8 mouse cellular contexts compared by ENCODE assay signal in the genomic region with DNA sequence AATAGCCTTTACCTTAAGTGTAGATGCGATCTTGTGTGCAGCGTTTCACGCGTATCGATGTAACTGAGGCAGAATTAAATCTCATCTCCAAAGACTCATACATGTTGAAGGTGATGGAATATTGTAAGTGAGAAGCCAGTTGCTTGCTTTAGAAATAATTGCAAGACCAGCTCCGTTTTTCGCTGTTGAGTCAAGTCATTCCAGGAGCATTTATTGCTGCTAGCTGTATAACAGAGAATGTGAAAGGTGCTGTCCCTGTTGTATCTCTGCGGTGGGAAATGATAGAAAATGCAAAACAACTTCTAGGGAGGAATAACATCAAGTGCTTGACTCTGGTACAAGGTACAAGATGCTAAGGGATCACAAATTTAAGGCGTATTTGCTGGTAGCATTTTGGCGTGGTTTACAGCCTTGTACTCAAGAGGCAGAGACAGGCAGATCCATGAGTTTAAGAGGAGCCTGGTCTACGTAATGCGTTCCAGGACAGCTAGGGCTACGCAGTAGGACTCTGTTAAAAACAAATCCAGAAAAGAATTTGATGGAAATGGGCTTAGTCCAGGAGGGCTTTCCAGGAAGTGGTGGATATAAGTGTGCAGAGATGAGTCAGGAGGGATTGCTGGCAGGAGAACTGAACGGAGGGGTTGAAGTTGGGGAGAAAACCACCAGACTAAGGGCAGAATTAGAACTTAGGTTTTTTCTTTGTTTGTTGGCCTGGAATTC. TPM values are rescaled to one million over a fixed set of nuclear protein-coding genes. Genes with fewer than 3 reads are reported as not detected.
A peak's percentile ranks its signal among the peaks of the same experiment; 100 is the strongest.
DNase-seq lines count a peak whose midpoint lies in the region; ATAC-seq and TF ChIP-seq lines count a peak whose summit lies in the region.

No protein-coding gene starts in this region.

- peak overlapping the region; percentile 91 for H3K9ac ChIP-seq in intestine, embryonic 14.5 days (ENCODE audit: low read length)
- peak overlapping the region; percentile 87 for H3K9ac ChIP-seq in neural tube, embryonic 14.5 days (replicated peaks; ENCODE audit: low read depth, low read length)

- H3K27ac ChIP-seq in brown adipose tissue, adult 24 weeks (replicated peaks; ENCODE audit: low read depth, low read length) = 0 out of 2 replicates have a peak overlapping the region, but pooled peaks have one; percentile 78
- H3K27ac ChIP-seq in intestine, embryonic 14.5 days (ENCODE audit: low read depth) = no peak overlapping the region
- H3K27ac ChIP-seq in neural tube, embryonic 14.5 days (ENCODE audit: low read depth, low read length) = no peak overlapping the region

- no peak for TF ChIP-seq POLR2A in lung, adult 2 months (IDR thresholded peaks at IDR 0.05; ENCODE audit: borderline replicate concordance, extremely low read depth, low read depth, low read length)

- no peaks in the 10 kb centered on the region for H3K36me3 ChIP-seq in intestine, embryonic 14.5 days (ENCODE audit: control insufficient read depth, insufficient read depth, low read length)
- no peaks in the 10 kb centered on the region for H3K36me3 ChIP-seq in neural tube, embryonic 14.5 days (ENCODE audit: control insufficient read depth, insufficient read depth, low read length)

- no peak for DNase-seq in lung, adult 2 months
- no peak for DNase-seq in lung, postnatal 25 days (ENCODE audit: low spot score)
- peak; percentile 55 for DNase-seq in intestine, embryonic 14.5 days (ENCODE audit: low spot score)
- no peak for DNase-seq in gastrocnemius, postnatal 4 days (ENCODE audit: low spot score in 2 of 2)
- no peak for DNase-seq in thymus, adult 18-20 months
- no peak for DNase-seq in right cerebral cortex, postnatal 14 days

- no peaks in the 10 kb centered on the region for H3K27me3 ChIP-seq in intestine, embryonic 14.5 days (replicated peaks; ENCODE audit: control insufficient read depth, insufficient read depth, low read length)
- peaks cover 6% of the 10 kb centered on the region; the same call in 1 of the 2 replicates for H3K27me3 ChIP-seq in neural tube, embryonic 14.5 days (ENCODE audit: control insufficient read depth, insufficient read depth, low read length)

- peak overlapping the region; percentile 78 for H3K4me3 ChIP-seq in lung, adult 2 months (replicated peaks; ENCODE audit: extremely low read depth, low read depth, low read length)
- H3K4me3 ChIP-seq in brown adipose tissue, adult 24 weeks (ENCODE audit: insufficient read depth, low read depth, low read length) = peak overlapping the region; percentile 91
- peak overlapping the region; percentile 55 for H3K4me3 ChIP-seq in intestine, embryonic 14.5 days (ENCODE audit: low read depth, low read length)
- H3K4me3 ChIP-seq in neural tube, embryonic 14.5 days (ENCODE audit: low read depth, low read length) = peak overlapping the region; percentile 87

- H3K9me3 ChIP-seq in intestine, embryonic 14.5 days (ENCODE audit: control insufficient read depth, low read length) = no peaks in the 10 kb centered on the region
- no peaks in the 10 kb centered on the region for H3K9me3 ChIP-seq in neural tube, embryonic 14.5 days (ENCODE audit: control insufficient read depth, low read length)

- H3K4me2 ChIP-seq in intestine, embryonic 14.5 days (ENCODE audit: low read length) = peak overlapping the region; percentile 90
- peak overlapping the region; percentile 86 for H3K4me2 ChIP-seq in neural tube, embryonic 14.5 days (ENCODE audit: low read depth, low read length)

- no peak for TF ChIP-seq CTCF in lung, adult 2 months (IDR thresholded peaks at IDR 0.05; ENCODE audit: insufficient read depth, low read length)

- peaks cover 19% of the 10 kb centered on the region for H3K4me1 ChIP-seq in lung, adult 2 months (ENCODE audit: control insufficient read depth, insufficient read depth, low read length)
- H3K4me1 ChIP-seq in brown adipose tissue, adult 24 weeks (ENCODE audit: control insufficient read depth, insufficient read depth, insufficient read length, low read length) = peaks cover 10% of the 10 kb centered on the region
- peaks cover 20% of the 10 kb centered on the region for H3K4me1 ChIP-seq in intestine, embryonic 14.5 days (replicated peaks; ENCODE audit: control insufficient read depth, insufficient read depth, low read length)
- peaks cover 14% of the 10 kb centered on the region for H3K4me1 ChIP-seq in neural tube, embryonic 14.5 days (ENCODE audit: control insufficient read depth, insufficient read depth, low read length)

- no peak for ATAC-seq in intestine, embryonic 14.5 days (replicated peaks; ENCODE audit: low FRiP score, low TSS enrichment, low read depth)
- no peak for ATAC-seq in neural tube, embryonic 14.5 days (ENCODE audit: low read depth)

- WGBS in lung, adult 2 months = 28% methylated on average over 14 of the region's 14 CpGs
- 18% methylated on average over 14 of the region's 14 CpGs for WGBS in intestine, embryonic 14.5 days
- 29% methylated on average over 14 of the region's 14 CpGs for WGBS in neural tube, embryonic 14.5 days

RNA-seq across cellular contexts. Expression of a gene that starts 1.7 kb away (rescaled TPM):
- 9.9 and 12.1 TPM in 2 replicates for polyA plus RNA-seq in lung, adult 2 months (2012; rRNA removed)
- 4.1 and 6.9 TPM in 2 replicates for polyA plus RNA-seq in brown adipose tissue, adult 24 weeks (2012; ENCODE audit: insufficient read depth, insufficient read length, missing spikeins)
- 15.1 TPM in 2 replicates for polyA plus RNA-seq in intestine, embryonic 14.5 days (2014; fragmentation: Nextera tagmentation; extraction: Ambion mirVana)
- 5.3 and 5.7 TPM in 2 replicates for polyA plus RNA-seq in neural tube, embryonic 14.5 days (2014; fragmentation: Nextera tagmentation; extraction: Ambion mirVana)
- 10 to 100 TPM; 32.7 to 38.7 TPM for total RNA-seq in gastrocnemius, postnatal 4 days (2021)

RNA-seq across cellular contexts. Expression of a gene that starts 43.8 kb away (rescaled TPM):
- 12.3 and 14.5 TPM in 2 replicates for polyA plus RNA-seq in lung, adult 2 months (2012; rRNA removed)
- polyA plus RNA-seq in brown adipose tissue, adult 24 weeks (2012; ENCODE audit: insufficient read depth, insufficient read length, missing spikeins) = 19.8 and 24.4 TPM in 2 replicates
- 79.6 and 85.4 TPM in 2 replicates for polyA plus RNA-seq in intestine, embryonic 14.5 days (2014; fragmentation: Nextera tagmentation; extraction: Ambion mirVana)
- polyA plus RNA-seq in neural tube, embryonic 14.5 days (2014; fragmentation: Nextera tagmentation; extraction: Ambion mirVana) = 42.7 and 45.2 TPM in 2 replicates
- 10 to 100 TPM; 20.5 to 25.4 TPM for total RNA-seq in gastrocnemius, postnatal 4 days (2021)
